Mouse (Mus musculus): ENCODE results near the gene Mfsd1.

Mfsd1 gene

GRCm38 (mm10) chr3:67624629-67625028 lies 42.1 kb downstream of the Mfsd1 start:
- DNase-seq: no peak

- no peak for DNase-seq
These were observed 60.6 kb downstream of the Mfsd1 start for GRCm38 (mm10) chr3:67643135-67643534.

GRCm38 (mm10) chr3:67645640-67646466 lies 63.3 kb downstream of the Mfsd1 start:
- DNase-seq: no peak
